Mouse (Mus musculus) frontal cortex, postnatal 36 days (tissue): ENCODE measurements around the gene Sumo3.

ENCODE experiments used
- DNase-seq, 2 experiments: peaks; one replicate each; pipeline ENCODE4 v3.0.0; 2022; ENCODE audit warnings: low spot score in 2 of 2

Sumo3 gene

GRCm38 (mm10) chr10:77626036-77626435, 20.1 kb downstream of the Sumo3 start:
- no peak for DNase-seq

- DNase-seq = no peak
Measured at GRCm38 (mm10) chr10:77626591-77626990, 20.7 kb downstream of the Sumo3 start.

- DNase-seq = peak; percentile 81 to 82
Measured at GRCm38 (mm10) chr10:77627497-77627896, 21.6 kb downstream of the Sumo3 start.

- no peak for DNase-seq
Measured at GRCm38 (mm10) chr10:77629163-77629562, 23.3 kb downstream of the Sumo3 start.

- no peak for DNase-seq
Measured at GRCm38 (mm10) chr10:77629970-77630369, 24.1 kb downstream of the Sumo3 start.

- DNase-seq = no peak
Measured at GRCm38 (mm10) chr10:77634016-77634415, 28.1 kb downstream of the Sumo3 start.

- no peak for DNase-seq
Measured at GRCm38 (mm10) chr10:77634452-77635231, 28.7 kb downstream of the Sumo3 start.

- peak in 1 of 2 experiments; percentile 47 for DNase-seq
Measured at GRCm38 (mm10) chr10:77636234-77636922, 30.5 kb downstream of the Sumo3 start.

GRCm38 (mm10) chr10:77638956-77639355, 33.1 kb downstream of the Sumo3 start:
- DNase-seq = no peak

- no peak for DNase-seq
Measured at GRCm38 (mm10) chr10:77643160-77643559, 37.3 kb downstream of the Sumo3 start.

- no peak for DNase-seq
Measured at GRCm38 (mm10) chr10:77645571-77645970, 39.7 kb downstream of the Sumo3 start.

GRCm38 (mm10) chr10:77647461-77647860, 41.6 kb downstream of the Sumo3 start:
- no peak for DNase-seq

- DNase-seq = no peak
Measured at GRCm38 (mm10) chr10:77647901-77648300, 42.0 kb downstream of the Sumo3 start.

- no peak for DNase-seq
Measured at GRCm38 (mm10) chr10:77652046-77652445, 46.1 kb downstream of the Sumo3 start.

GRCm38 (mm10) chr10:77658286-77658994, 52.5 kb downstream of the Sumo3 start:
- DNase-seq = no peak

GRCm38 (mm10) chr10:77663949-77664665, 58.2 kb downstream of the Sumo3 start:
- no peak for DNase-seq

- DNase-seq = no peak
Measured at GRCm38 (mm10) chr10:77666342-77666741, 60.4 kb downstream of the Sumo3 start.

- peak; percentile 42 to 60 for DNase-seq
Measured at GRCm38 (mm10) chr10:77667402-77667801, 61.5 kb downstream of the Sumo3 start.
